Mouse (Mus musculus) heart, postnatal 0 days (tissue): Measurements from ENCODE around the gene Cdon.

Experiments used
- CTCF ChIP-seq: IDR thresholded peaks from 2 replicates; pipeline ENCODE4 v1.5.1; 2016; ENCODE audit warnings: antibody characterized with exemption, control low read depth, low read depth
- EP300 ChIP-seq: IDR thresholded peaks from 2 replicates; pipeline ENCODE4 v1.6.1; 2016; ENCODE audit warnings: antibody characterized with exemption, low read depth

- TF ChIP-seq EP300, result no peak
- TF ChIP-seq CTCF, result no peak
These were observed 70.4 kb downstream of the Cdon start for GRCm38 (mm10) chr9:35491109-35491866.
